Mouse (Mus musculus) T-helper 17 cell (primary cell): ENCODE data around the gene Lhfp.

Source experiments
- in situ Hi-C, 2 experiments: fragments of 300-600 bp; cut with MboI, MseI; formaldehyde crosslinking; loops; 1 replicate in 1 of 2; 2 replicates in 1 of 2; pipeline ENCODE4 v1.15.1; 2025; ENCODE audit warnings: high pct_unique_total_duplicates in 2 of 2

Lhfp gene

GRCm38 (mm10) chr3:53041411-53042239, at the start of gene Lhfp:
Lhfp (plus strand) TSS chr3:53041528.
- in situ Hi-C loops: loop anchor here in 1 of 2 experiments (5.0 kb wide), 1 partner anchor 411 kb away; no protein-coding TSS in a partner anchor

- in situ Hi-C loops: loop anchor here in 1 of 2 experiments (5.0 kb wide), 1 partner anchor 631 kb away; no protein-coding TSS in a partner anchor
These were observed 48.0 kb upstream of the Lhfp start for GRCm38 (mm10) chr3:52993296-52993695.

- in situ Hi-C loops: loop anchor here in 1 of 2 experiments (5.0 kb wide), 1 partner anchor 632 kb away; no protein-coding TSS in a partner anchor
These were observed 46.7 kb upstream of the Lhfp start for GRCm38 (mm10) chr3:52994666-52995065.

GRCm38 (mm10) chr3:52996635-52997034, 44.7 kb upstream of the Lhfp start:
- in situ Hi-C loops: no loop called here

- in situ Hi-C loops: no loop called here
These were observed 43.9 kb upstream of the Lhfp start for GRCm38 (mm10) chr3:52997381-52997780.

GRCm38 (mm10) chr3:52999016-52999744, 42.1 kb upstream of the Lhfp start:
- in situ Hi-C loops: no loop called here

GRCm38 (mm10) chr3:52999996-53000395, 41.3 kb upstream of the Lhfp start:
- in situ Hi-C loops: loop anchor here in 1 of 2 experiments (10.0 kb wide), 1 partner anchor 865 kb away; the partner anchor contains the start of gene Ufm1

- in situ Hi-C loops: loop anchor here in 1 of 2 experiments (10.0 kb wide), 1 partner anchor 863 kb away; the partner anchor contains the start of gene Ufm1
These were observed 39.3 kb upstream of the Lhfp start for GRCm38 (mm10) chr3:53002076-53002475.

- in situ Hi-C loops: loop anchor here in 1 of 2 experiments (10.0 kb wide), 1 partner anchor 860 kb away; the partner anchor contains the start of gene Ufm1
These were observed 36.8 kb upstream of the Lhfp start for GRCm38 (mm10) chr3:53004406-53005114.

GRCm38 (mm10) chr3:53007411-53007810, 33.9 kb upstream of the Lhfp start:
- in situ Hi-C loops: loop anchor here in 1 of 2 experiments (10.0 kb wide), 1 partner anchor 857 kb away; the partner anchor contains the start of gene Ufm1

GRCm38 (mm10) chr3:53016436-53017340, 24.6 kb upstream of the Lhfp start, which contains the start of gene Cog6:
Cog6 (minus strand) TSS chr3:53017237.
- in situ Hi-C loops: loop anchor here in 1 of 2 experiments (5.0 to 10.0 kb wide), 2 partner anchors 759 to 1882 kb away; no protein-coding TSS in a partner anchor

- in situ Hi-C loops: no loop called here
These were observed 14.0 kb upstream of the Lhfp start for GRCm38 (mm10) chr3:53027333-53027732.

- in situ Hi-C loops: no loop called here
These were observed 12.3 kb upstream of the Lhfp start for GRCm38 (mm10) chr3:53029046-53029445.

- in situ Hi-C loops: no loop called here
These were observed 9.7 kb upstream of the Lhfp start for GRCm38 (mm10) chr3:53031586-53031985.

GRCm38 (mm10) chr3:53032432-53032831, 8.9 kb upstream of the Lhfp start:
- in situ Hi-C loops: no loop called here

GRCm38 (mm10) chr3:53033448-53033847, 7.9 kb upstream of the Lhfp start:
- in situ Hi-C loops: no loop called here

- in situ Hi-C loops: no loop called here
These were observed 5.3 kb upstream of the Lhfp start for GRCm38 (mm10) chr3:53036076-53036475.

- in situ Hi-C loops: no loop called here
These were observed 4.4 kb upstream of the Lhfp start for GRCm38 (mm10) chr3:53036941-53037340.

GRCm38 (mm10) chr3:53038913-53039312, 2.4 kb upstream of the Lhfp start:
- in situ Hi-C loops: no loop called here

GRCm38 (mm10) chr3:53039746-53040145, 1.6 kb upstream of the Lhfp start:
- in situ Hi-C loops: loop anchor here in 1 of 2 experiments (5.0 kb wide), 1 partner anchor 413 kb away; no protein-coding TSS in a partner anchor
